Mouse (Mus musculus) midbrain, embryonic 16.5 days (tissue): ENCODE measurements around the gene Eprs. TPM values are rescaled to one million over a fixed set of nuclear protein-coding genes. Genes with fewer than 3 reads are reported as not detected.

ENCODE experiments used
- ATAC-seq: fragments of 200-750 bp; cut with Nextera tagmentation; 2 replicates; pipeline ENCODE4 v1.8.0; 2017; ENCODE audit warnings: moderate TSS enrichment
- H3K27ac ChIP-seq: fragments of 300-500 bp; sonication (generic); 2 replicates; pipeline ENCODE4 v1.5.1; 2014; ENCODE audit warnings: mild to moderate bottlenecking, low read length, mixed read lengths
- H3K27me3 ChIP-seq: fragments of 300-500 bp; sonication (generic); 2 replicates; pipeline ENCODE4 v1.6.1; 2014; ENCODE audit warnings: low read depth, low read length, mixed read lengths; ENCODE audit not compliant: control insufficient read depth, insufficient read depth
- H3K36me3 ChIP-seq: fragments of 300-500 bp; sonication (generic); 2 replicates; pipeline ENCODE4 v1.6.1; 2014; ENCODE audit warnings: mild to moderate bottlenecking, low read length, moderate library complexity, mixed read lengths; ENCODE audit not compliant: control insufficient read depth, insufficient read depth
- H3K4me1 ChIP-seq: fragments of 300-500 bp; sonication (generic); 2 replicates; pipeline ENCODE4 v1.6.1; 2014; ENCODE audit warnings: mild to moderate bottlenecking, low read length, mixed read lengths; ENCODE audit not compliant: control insufficient read depth, insufficient read depth
- H3K4me2 ChIP-seq: fragments of 300-500 bp; sonication (generic); 2 replicates; pipeline ENCODE4 v1.6.1; 2014; ENCODE audit warnings: mild to moderate bottlenecking, low read length, mixed read lengths
- H3K4me3 ChIP-seq: fragments of 300-500 bp; sonication (generic); 2 replicates; pipeline ENCODE4 v1.5.1; 2014; ENCODE audit warnings: low read depth, mild to moderate bottlenecking, low read length, moderate library complexity, mixed read lengths
- H3K9ac ChIP-seq: fragments of 300-500 bp; sonication (generic); 2 replicates; pipeline ENCODE4 v1.6.1; 2014; ENCODE audit warnings: low read depth, low read length, mixed read lengths
- H3K9me3 ChIP-seq: fragments of 300-500 bp; sonication (generic); replicated peaks from 2 replicates; pipeline ENCODE4 v1.6.1; 2014; ENCODE audit warnings: mild to moderate bottlenecking, low read length, mixed read lengths; ENCODE audit not compliant: control insufficient read depth, poor library complexity, severe bottlenecking
- WGBS: fragments of 180-500 bp; shearing (Covaris S2); extraction: QIAGEN DNeasy Blood & Tissue Kit; methylation state at CpG from one replicate; pipeline ENCODE4 v1.1.7; 2014; 5-methylcytosine and 5-hydroxymethylcytosine counted together
- polyA plus RNA-seq: library from polyadenylated mRNA; unstranded; fragments of >200 nt; fragmentation: Nextera tagmentation; extraction: Ambion mirVana; gene quantifications from 2 replicates; pipeline ENCODE4 v1.2.1, GENCODE M21; 2015

The Eprs gene
- polyA plus RNA-seq, 1 experiment from 2014 or later: 128 TPM

DNA sequence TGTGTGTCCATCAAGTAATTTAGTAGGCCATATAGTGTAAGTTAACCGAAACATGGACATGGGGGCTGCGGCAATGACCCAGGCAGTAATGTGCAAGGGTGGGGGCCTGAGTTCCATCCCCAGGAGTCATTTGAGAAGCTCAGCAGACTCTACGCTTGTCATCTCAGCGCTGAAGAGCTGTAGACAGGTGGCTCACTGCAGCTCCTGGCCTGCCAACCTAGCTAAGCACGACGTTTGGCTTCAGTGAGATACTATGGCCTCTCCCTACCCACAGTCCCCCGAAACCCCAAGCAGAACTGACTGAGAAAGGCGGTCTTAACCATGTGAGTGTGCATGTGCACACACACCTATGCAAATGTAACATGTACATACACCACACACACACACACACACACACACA, 88.2 kb downstream of the Eprs start:
- Histone ChIP-seq H3K27me3 (no peaks in the 10 kb centered on the region), H3K27ac (no peak overlapping the region), H3K4me2 (no peak overlapping the region), H3K36me3 (0 out of 2 replicates have a peak, but pooled peaks cover 4% of the 10 kb centered on the region), H3K9ac (no peak overlapping the region), H3K4me1 (peaks cover under 1% of the 10 kb centered on the region; the same call in 1 of the 2 replicates), H3K4me3 (no peak overlapping the region), H3K9me3 (no peaks in the 10 kb centered on the region)
- ATAC-seq: no peak
- 91% methylated on average over 8 of the region's 8 CpGs for WGBS

DNA sequence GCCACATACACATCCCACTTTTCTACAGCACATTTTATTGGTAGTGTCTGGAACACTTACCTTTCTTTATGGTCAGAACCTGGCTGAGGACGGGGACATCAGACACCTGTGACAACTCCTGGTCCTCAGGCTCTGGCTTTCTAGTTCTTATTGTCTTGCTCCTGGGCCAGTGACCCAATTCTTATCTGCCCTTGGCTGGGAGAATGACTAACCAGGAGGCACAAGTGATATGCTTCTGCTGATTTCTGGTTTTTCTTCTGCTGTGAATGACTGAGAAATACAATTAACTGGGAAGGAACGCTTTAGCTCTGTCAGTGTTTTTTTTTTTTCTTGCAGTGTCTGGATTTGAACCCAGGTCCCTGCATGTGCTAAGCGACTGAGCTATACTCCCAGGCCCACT, 88.7 kb downstream of the Eprs start:
- no peak overlapping the region for H3K4me2 ChIP-seq
- H3K27ac ChIP-seq: no peak overlapping the region
- H3K27me3 ChIP-seq: no peaks in the 10 kb centered on the region
- peaks cover 4% of the 10 kb centered on the region; the same call in 1 of the 2 replicates for H3K4me1 ChIP-seq
- H3K9me3 ChIP-seq: no peaks in the 10 kb centered on the region
- H3K36me3 ChIP-seq: 0 out of 2 replicates have a peak, but pooled peaks cover 4% of the 10 kb centered on the region
- no peak overlapping the region for H3K9ac ChIP-seq
- ATAC-seq: no peak
- 90% methylated on average over 3 of the region's 3 CpGs for WGBS
- H3K4me3 ChIP-seq: no peak overlapping the region

DNA sequence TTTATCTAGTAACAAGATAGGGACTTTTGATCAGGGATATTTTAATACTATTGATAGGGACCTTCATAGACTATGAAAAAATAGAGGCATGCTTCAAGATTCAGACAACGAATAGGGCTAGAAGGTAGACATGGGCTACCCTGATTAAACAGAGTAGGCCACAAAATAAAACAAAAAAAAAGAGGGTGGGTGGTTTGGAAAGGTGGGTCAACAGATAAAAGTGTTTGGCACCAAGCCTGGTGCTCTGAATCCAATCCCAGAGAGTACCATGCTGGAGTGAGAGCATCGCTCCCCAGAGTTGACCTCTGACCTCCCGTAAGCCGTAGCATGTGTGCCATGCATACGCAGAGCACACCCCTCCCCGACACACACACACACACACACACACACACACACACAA, 89.6 kb downstream of the Eprs start:
- no peak overlapping the region for H3K4me2 ChIP-seq
- ATAC-seq: no peak
- H3K36me3 ChIP-seq: 0 out of 2 replicates have a peak, but pooled peaks cover 4% of the 10 kb centered on the region
- no peaks in the 10 kb centered on the region for H3K27me3 ChIP-seq
- no peak overlapping the region for H3K9ac ChIP-seq
- no peak overlapping the region for H3K4me3 ChIP-seq
- WGBS: 86% methylated on average over 6 of the region's 6 CpGs
- no peaks in the 10 kb centered on the region for H3K9me3 ChIP-seq
- H3K4me1 ChIP-seq: peaks cover 6% of the 10 kb centered on the region; the same call in 1 of the 2 replicates
- no peak overlapping the region for H3K27ac ChIP-seq

DNA sequence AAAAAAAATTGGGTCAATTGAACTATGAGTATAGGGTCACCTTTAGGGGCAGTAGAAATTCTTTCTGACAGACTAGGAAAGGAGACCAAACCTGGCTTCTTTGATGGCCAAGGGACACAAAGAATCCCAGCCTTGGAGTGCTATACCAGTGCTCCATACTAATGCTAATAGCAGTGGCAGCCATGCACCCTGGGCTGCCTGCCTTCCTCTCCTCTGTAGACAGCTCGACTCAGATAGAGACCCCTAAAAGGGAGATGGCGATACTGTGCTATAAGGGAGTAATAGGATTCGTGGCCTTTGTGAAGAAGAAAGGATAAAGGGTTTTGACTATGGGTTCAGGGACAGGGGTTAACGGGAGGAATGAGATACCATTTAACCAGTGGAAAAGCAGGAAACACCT, 91.3 kb downstream of the Eprs start:
- Histone ChIP-seq H3K4me2 (peak overlapping the region; percentile 83), H3K9me3 (no peaks in the 10 kb centered on the region), H3K27me3 (no peaks in the 10 kb centered on the region), H3K4me1 (peaks cover 11% of the 10 kb centered on the region), H3K27ac (0 out of 2 replicates have a peak overlapping the region, but pooled peaks have one; percentile 18), H3K9ac (peak overlapping the region; percentile 83), H3K36me3 (no peaks in the 10 kb centered on the region), H3K4me3 (peak overlapping the region; percentile 68)
- 27% methylated on average over 4 of the region's 4 CpGs for WGBS
- ATAC-seq: peak; percentile 55

DNA sequence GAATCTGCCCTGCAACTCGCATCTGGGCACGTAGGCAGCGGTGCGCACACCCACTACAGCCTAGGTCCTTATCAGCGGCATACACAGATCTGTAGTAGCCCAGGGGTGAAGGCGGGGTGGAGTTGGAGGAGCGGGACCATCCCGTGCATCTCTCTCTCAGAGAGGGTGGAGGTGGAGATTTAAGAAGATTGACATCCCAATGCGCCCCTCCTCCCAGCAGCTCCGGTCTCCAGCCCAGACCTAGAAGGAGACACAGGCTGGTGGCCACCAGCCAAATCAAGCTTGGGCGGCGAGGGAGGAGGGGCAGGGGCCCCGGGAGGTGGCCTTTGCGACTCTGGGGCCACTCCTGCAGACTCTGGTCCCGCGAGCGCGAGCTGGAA, 91.7 kb downstream of the Eprs start, which contains the start of gene Slc30a10:
Gene Slc30a10, plus strand, starts transcription at position 274 of the 380 bp plus-strand sequence.
- peak within 1 kb of the TSS; percentile 83 for H3K4me2 ChIP-seq
- no peaks in the 10 kb centered on the region for H3K9me3 ChIP-seq
- H3K36me3 ChIP-seq: no peaks in the 10 kb centered on the region
- no peaks in the 10 kb centered on the region for H3K27me3 ChIP-seq
- peak within 1 kb of the TSS; percentile 68 for H3K4me3 ChIP-seq
- H3K9ac ChIP-seq: peak within 1 kb of the TSS; percentile 83
- ATAC-seq: peak; percentile 85
- whole genome bisulfite sequencing: 1% methylated on average over 18 of the region's 18 CpGs
- H3K4me1 ChIP-seq: peaks cover 11% of the 10 kb centered on the region
- H3K27ac ChIP-seq: peak within 1 kb of the TSS; percentile 75

DNA sequence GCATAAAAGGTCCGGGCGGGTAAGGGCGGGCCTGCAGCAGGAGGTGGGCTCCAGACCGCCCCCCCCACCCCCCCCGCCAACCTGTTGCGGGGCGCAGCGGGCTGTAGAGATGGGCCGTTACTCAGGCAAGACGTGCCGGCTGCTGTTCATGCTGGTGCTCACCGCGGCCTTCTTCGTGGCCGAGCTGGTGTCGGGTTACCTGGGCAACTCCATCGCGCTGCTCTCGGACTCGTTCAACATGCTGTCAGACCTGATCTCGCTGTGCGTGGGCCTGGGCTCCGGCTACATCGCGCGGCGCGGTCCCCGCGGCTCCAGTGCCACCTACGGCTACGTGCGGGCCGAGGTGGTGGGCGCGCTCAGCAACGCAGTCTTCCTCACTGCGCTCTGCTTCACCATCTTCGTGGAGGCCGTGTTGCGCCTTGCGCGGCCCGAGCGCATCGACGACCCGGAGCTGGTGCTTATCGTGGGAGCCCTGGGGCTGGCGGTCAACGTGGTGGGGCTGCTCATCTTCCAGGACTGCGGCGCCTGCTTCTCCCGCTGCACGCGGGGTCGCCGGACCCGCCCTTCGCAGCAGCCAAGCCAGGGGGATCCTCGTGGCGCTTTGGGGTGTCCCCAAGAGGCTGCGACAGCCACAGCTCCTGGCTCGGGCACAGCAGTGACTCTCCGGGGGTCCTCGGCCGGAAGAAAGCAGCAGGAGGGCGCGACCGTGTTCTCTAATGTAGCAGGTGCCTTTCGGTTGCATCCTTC, 92.3 kb downstream of the Eprs start:
- no peaks in the 10 kb centered on the region for H3K27me3 ChIP-seq
- no peaks in the 10 kb centered on the region for H3K9me3 ChIP-seq
- WGBS: under 1% methylated on average over 66 of the region's 71 CpGs
- H3K4me3 ChIP-seq: peak overlapping the region; percentile 68
- H3K27ac ChIP-seq: peak overlapping the region; percentile 75
- peak overlapping the region; percentile 83 for H3K9ac ChIP-seq
- H3K4me2 ChIP-seq: peak overlapping the region; percentile 83
- H3K4me1 ChIP-seq: peaks cover 11% of the 10 kb centered on the region
- ATAC-seq: peak; percentile 76
- no peaks in the 10 kb centered on the region for H3K36me3 ChIP-seq

DNA sequence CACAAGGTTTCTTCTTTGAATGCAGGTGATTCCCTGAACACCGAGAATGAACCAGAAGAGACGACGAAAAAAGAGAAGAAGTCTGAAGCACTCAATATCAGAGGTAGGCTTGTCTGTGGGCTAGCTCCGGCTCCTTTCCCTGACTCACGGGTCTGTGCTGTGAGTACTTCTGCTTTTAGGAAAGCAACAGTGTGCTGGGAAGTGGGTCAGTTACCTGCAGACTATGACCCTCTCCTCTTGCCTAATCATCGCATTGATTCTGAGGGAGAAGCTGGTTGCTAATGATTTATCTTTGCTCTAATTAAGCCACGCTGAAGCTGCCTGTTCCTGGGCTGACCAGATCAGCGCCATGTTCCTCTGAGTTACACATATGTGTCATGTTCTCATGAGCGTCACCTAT, 93.5 kb downstream of the Eprs start:
- Histone ChIP-seq H3K27me3 (no peaks in the 10 kb centered on the region), H3K9me3 (no peaks in the 10 kb centered on the region), H3K4me3 (peak overlapping the region; percentile 68), H3K4me2 (peak overlapping the region; percentile 83), H3K27ac (no peak overlapping the region), H3K4me1 (peaks cover 11% of the 10 kb centered on the region), H3K9ac (peak overlapping the region; percentile 83; the same call in 1 of the 2 replicates), H3K36me3 (no peaks in the 10 kb centered on the region)
- ATAC-seq: no peak
- 90% methylated on average over 9 of the region's 9 CpGs for WGBS

DNA sequence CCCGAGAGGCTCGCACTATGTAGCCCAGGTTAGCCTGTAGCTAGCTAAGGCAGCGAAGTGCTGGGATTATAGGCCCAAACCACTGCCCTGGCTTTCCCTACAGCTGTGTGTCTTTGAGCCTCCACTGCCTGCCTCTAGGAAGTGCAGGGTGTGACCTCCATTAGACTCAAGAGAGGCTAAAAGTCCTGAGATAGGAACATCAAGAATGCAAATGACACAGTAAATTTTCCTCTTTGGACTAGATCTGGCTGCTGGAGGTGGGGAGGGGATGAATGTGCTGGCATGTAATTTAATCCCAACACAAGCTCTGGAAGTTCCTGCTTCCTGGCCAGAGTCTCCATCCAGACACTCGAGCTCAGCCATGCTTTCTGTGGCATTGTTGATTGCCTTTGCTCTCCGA, 97.3 kb downstream of the Eprs start:
- no peaks in the 10 kb centered on the region for H3K36me3 ChIP-seq
- no peak overlapping the region for H3K9ac ChIP-seq
- 85% methylated on average over 5 of the region's 5 CpGs for WGBS
- ATAC-seq: no peak
- H3K27me3 ChIP-seq: no peaks in the 10 kb centered on the region
- H3K4me1 ChIP-seq: peaks cover 11% of the 10 kb centered on the region
- H3K27ac ChIP-seq: no peak overlapping the region
- no peaks in the 10 kb centered on the region for H3K9me3 ChIP-seq
- H3K4me3 ChIP-seq: no peak overlapping the region
- no peak overlapping the region for H3K4me2 ChIP-seq

DNA sequence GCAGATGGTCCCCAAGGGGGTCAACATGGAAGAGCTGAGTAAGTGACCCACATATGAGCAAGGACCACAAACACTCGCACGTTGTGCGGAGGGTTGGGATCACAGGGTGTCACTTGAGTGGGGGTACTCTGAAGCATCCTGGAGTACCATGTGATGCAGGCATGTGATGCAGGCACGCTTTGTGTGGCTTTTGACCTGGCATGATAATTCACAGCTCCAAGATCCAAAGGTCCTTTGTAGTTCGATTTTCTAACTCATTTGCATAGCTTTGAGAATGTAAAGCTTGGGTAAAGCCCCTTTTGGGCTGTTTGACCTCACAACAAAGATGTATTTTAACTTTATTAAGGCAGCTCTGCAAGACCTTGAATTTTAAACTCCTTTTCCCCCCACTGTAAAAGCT, 100.0 kb downstream of the Eprs start:
- Histone ChIP-seq H3K9me3 (no peaks in the 10 kb centered on the region), H3K27me3 (no peaks in the 10 kb centered on the region), H3K4me3 (no peak overlapping the region), H3K4me2 (no peak overlapping the region), H3K36me3 (no peaks in the 10 kb centered on the region), H3K27ac (no peak overlapping the region), H3K9ac (no peak overlapping the region), H3K4me1 (peaks cover 2% of the 10 kb centered on the region; the same call in 1 of the 2 replicates)
- WGBS: 67% methylated on average over 5 of the region's 5 CpGs
- ATAC-seq: no peak
